Mouse (Mus musculus) embryonic fibroblast, embryonic 13.5 days (primary cell): ENCODE data around the gene C2cd4a. TPM values are rescaled to one million over a fixed set of nuclear protein-coding genes. Genes with fewer than 3 reads are reported as not detected.

Source experiments
- H3K27ac ChIP-seq: 2 replicates; pipeline ENCODE4 v1.5.1; 2012; ENCODE audit warnings: low read length, control low read depth, inconsistent platforms; ENCODE audit not compliant: insufficient read depth
- H3K4me1 ChIP-seq: 2 replicates; pipeline ENCODE4 v1.6.1; 2011; ENCODE audit warnings: low read length; ENCODE audit not compliant: control insufficient read depth, insufficient read depth
- H3K4me3 ChIP-seq: 2 replicates; pipeline ENCODE4 v1.5.1; 2011; ENCODE audit warnings: mild to moderate bottlenecking, control low read depth, low read length; ENCODE audit not compliant: insufficient read depth
- CTCF ChIP-seq: IDR thresholded peaks from 2 replicates; pipeline ENCODE4 v1.5.1; 2011; ENCODE audit warnings: mild to moderate bottlenecking, control low read depth, low read length, moderate library complexity, borderline replicate concordance; ENCODE audit not compliant: insufficient read depth
- POLR2A ChIP-seq: IDR thresholded peaks from 2 replicates; pipeline ENCODE4 v1.6.1; 2011; ENCODE audit warnings: low read depth, mild to moderate bottlenecking, control low read depth, low read length, moderate library complexity
- polyA plus RNA-seq: library from polyadenylated mRNA; stranded (reverse); fragments of >200 nt; gene quantifications from 2 replicates; pipeline ENCODE4 v1.2.4, GENCODE M21; 2011; ENCODE audit warnings: low read depth; ENCODE audit not compliant: missing spikeins, insufficient read length

Gene C2cd4a
- polyA plus RNA-seq, 1 experiment = not detected

- Histone ChIP-seq H3K27ac (no peak overlapping the region), H3K4me3 (no peak overlapping the region), H3K4me1 (no peaks in the 10 kb centered on the region)
- TF ChIP-seq CTCF (no peak), POLR2A (no peak)
Observed at GRCm38 (mm10) chr9:67863332-67863731, 31.2 kb upstream of the C2cd4a start.

GRCm38 (mm10) chr9:67860273-67860672 lies 28.1 kb upstream of the C2cd4a start:
- TF ChIP-seq CTCF = no peak
- TF ChIP-seq POLR2A = no peak
- no peak overlapping the region for H3K4me3 ChIP-seq
- H3K27ac ChIP-seq = no peak overlapping the region
- no peaks in the 10 kb centered on the region for H3K4me1 ChIP-seq

- Histone ChIP-seq H3K4me1 (no peaks in the 10 kb centered on the region), H3K4me3 (no peak overlapping the region), H3K27ac (no peak overlapping the region)
- TF ChIP-seq POLR2A = no peak
- TF ChIP-seq CTCF = no peak
Observed at GRCm38 (mm10) chr9:67851150-67851549, 19.0 kb upstream of the C2cd4a start.

GRCm38 (mm10) chr9:67849846-67850245 lies 17.7 kb upstream of the C2cd4a start:
- Histone ChIP-seq H3K4me1 (no peaks in the 10 kb centered on the region), H3K27ac (no peak overlapping the region), H3K4me3 (no peak overlapping the region)
- TF ChIP-seq CTCF (no peak), POLR2A (no peak)

GRCm38 (mm10) chr9:67849397-67849796 lies 17.3 kb upstream of the C2cd4a start:
- TF ChIP-seq POLR2A = no peak
- no peak for TF ChIP-seq CTCF
- Histone ChIP-seq H3K27ac (no peak overlapping the region), H3K4me3 (no peak overlapping the region), H3K4me1 (no peaks in the 10 kb centered on the region)

GRCm38 (mm10) chr9:67847606-67848005 lies 15.5 kb upstream of the C2cd4a start:
- no peak overlapping the region for H3K27ac ChIP-seq
- no peak for TF ChIP-seq CTCF
- no peak for TF ChIP-seq POLR2A
- no peaks in the 10 kb centered on the region for H3K4me1 ChIP-seq
- no peak overlapping the region for H3K4me3 ChIP-seq

- TF ChIP-seq CTCF = no peak
Observed at GRCm38 (mm10) chr9:67846089-67846488, 14.0 kb upstream of the C2cd4a start.

GRCm38 (mm10) chr9:67845648-67846047 lies 13.5 kb upstream of the C2cd4a start:
- H3K4me3 ChIP-seq = no peak overlapping the region
- TF ChIP-seq POLR2A (no peak), CTCF (no peak)
- no peak overlapping the region for H3K27ac ChIP-seq

More at GRCm38 (mm10) chr9:67846089-67846488, 14.0 kb upstream of the C2cd4a start:
- Histone ChIP-seq H3K27ac (no peak overlapping the region), H3K4me3 (no peak overlapping the region), H3K4me1 (no peaks in the 10 kb centered on the region)

GRCm38 (mm10) chr9:67845012-67845411 lies 12.9 kb upstream of the C2cd4a start:
- no peaks in the 10 kb centered on the region for H3K4me1 ChIP-seq
- no peak overlapping the region for H3K4me3 ChIP-seq
- H3K27ac ChIP-seq = no peak overlapping the region
- TF ChIP-seq CTCF (no peak), POLR2A (no peak)

More at GRCm38 (mm10) chr9:67845648-67846047, 13.5 kb upstream of the C2cd4a start:
- no peaks in the 10 kb centered on the region for H3K4me1 ChIP-seq

GRCm38 (mm10) chr9:67842797-67843196 lies 10.7 kb upstream of the C2cd4a start:
- Histone ChIP-seq H3K4me1 (no peaks in the 10 kb centered on the region), H3K27ac (no peak overlapping the region), H3K4me3 (no peak overlapping the region)
- TF ChIP-seq POLR2A = no peak
